Mouse (Mus musculus): Measurements from ENCODE around the gene Tph2.

GRCm38 (mm10) chr10:115096191-115096590 is 88.6 kb downstream of the Tph2 start:
- TF ChIP-seq CTCF (IDR thresholded peaks at IDR 0.05; ENCODE audit: control insufficient read depth, insufficient read depth, insufficient read length): no peak
- no peak for TF ChIP-seq USF1 (IDR thresholded peaks at IDR 0.05; ENCODE audit: low read depth)
- no peak for TF ChIP-seq CEBPB (IDR thresholded peaks at IDR 0.05; ENCODE audit: low read depth)
